Mouse (Mus musculus) megakaryocyte, embryonic 14.5 days (primary cell): ENCODE measurements at regions not wholly inside any gene's neighbourhood (a gene's known extent, or its start where the extent isn't known, plus 50 kb on each side); places are given as distances from the start of the nearest gene placed in this dataset.

Experiments
- FLI1 ChIP-seq: IDR thresholded peaks from 2 replicates; pipeline ENCODE4 v1.6.1; 2012; ENCODE audit warnings: low read length, inconsistent platforms, mixed read lengths
- GATA1 ChIP-seq: IDR thresholded peaks from 3 replicates; pipeline ENCODE4 v1.6.1; 2012; ENCODE audit warnings: mixed read lengths, low read length, inconsistent platforms, borderline replicate concordance

DNA sequence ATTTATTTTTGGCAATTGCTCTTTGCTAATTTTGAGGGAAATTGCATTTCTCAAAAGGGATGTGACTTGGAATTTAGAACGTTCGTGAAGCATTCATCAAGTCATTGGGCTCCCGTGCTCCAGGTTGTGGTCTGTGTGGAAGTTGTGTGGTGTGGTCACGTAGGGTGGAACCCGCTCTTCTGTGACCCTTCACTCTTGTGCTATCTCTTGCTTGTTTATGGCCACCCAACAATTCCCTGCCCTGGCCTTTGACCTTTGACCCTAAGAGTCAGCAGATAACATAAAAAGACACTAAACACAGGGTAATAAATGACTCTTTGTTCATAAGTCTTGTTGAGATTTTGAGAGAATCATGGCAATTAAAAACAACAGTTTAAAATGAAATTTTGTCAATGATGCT lies 79.7 kb downstream of the 1700020N01Rik start:
- TF ChIP-seq GATA1 (no peak), FLI1 (no peak)
